Mouse (Mus musculus): ENCODE results near the gene Theg.

Theg gene

GRCm38 (mm10) chr10:79535431-79535830, 51.7 kb downstream of the Theg start:
- ChIA-PET POLR2A (no interaction called here), CTCF (interaction anchor here in 2 of 4 experiments (0.6 kb wide), 2 partner anchors 245 to 1106 kb away, joined by 3 read pairs; no protein-coding TSS in a partner anchor)

GRCm38 (mm10) chr10:79534426-79534825, 52.7 kb downstream of the Theg start:
- CTCF ChIA-PET, result no interaction called here
- POLR2A ChIA-PET, result interaction anchor here in 1 of 4 experiments (1.3 to 2.5 kb wide), 3 partner anchors 12 to 21 kb away, joined by 3 to 8 read pairs (median 5); partner anchors contain the start of gene Mier2

- POLR2A ChIA-PET, result interaction anchor here (0.6 to 2.5 kb wide), 8 partner anchors 13 to 777 kb away, joined by 3 to 14 read pairs (median 4); partner anchors contain the start of gene Mier2 (in 2 of the 4)
- CTCF ChIA-PET, result interaction anchor here in 2 of 4 experiments (0.5 to 1.2 kb wide), 4 partner anchors 8 to 234 kb away, joined by 3 to 4 read pairs (median 3); no protein-coding TSS in a partner anchor
Measured at GRCm38 (mm10) chr10:79533126-79533911, 53.8 kb downstream of the Theg start, which contains the start of gene Plpp2. Gene Plpp2 (minus strand): TSS chr10:79533796.

GRCm38 (mm10) chr10:79532678-79533077, 54.5 kb downstream of the Theg start:
- CTCF ChIA-PET, result interaction anchor here in 3 of 4 experiments (0.5 to 1.2 kb wide), 6 partner anchors 9 to 751 kb away, joined by 3 to 8 read pairs (median 4); no protein-coding TSS in a partner anchor
- POLR2A ChIA-PET, result interaction anchor here in 3 of 4 experiments (0.6 to 2.5 kb wide), 5 partner anchors 20 to 777 kb away, joined by 4 to 14 read pairs (median 5); partner anchors contain the start of gene Mier2 (in 1 of the 3)

GRCm38 (mm10) chr10:79531593-79531992, 55.5 kb downstream of the Theg start:
- ChIA-PET CTCF (no interaction called here), POLR2A (interaction anchor here in 1 of 4 experiments (0.6 kb wide), 1 partner anchor 64 kb away, joined by 3 read pairs; no protein-coding TSS in a partner anchor)

- POLR2A ChIA-PET, result interaction anchor here in 1 of 4 experiments (1.1 kb wide), 1 partner anchor 13 kb away, joined by 3 read pairs; no protein-coding TSS in a partner anchor
- CTCF ChIA-PET, result no interaction called here
Measured at GRCm38 (mm10) chr10:79530721-79531120, 56.4 kb downstream of the Theg start.

GRCm38 (mm10) chr10:79530241-79530640, 56.9 kb downstream of the Theg start:
- CTCF ChIA-PET, result no interaction called here
- POLR2A ChIA-PET, result interaction anchor here in 1 of 4 experiments (1.1 kb wide), 1 partner anchor 14 kb away, joined by 3 read pairs; no protein-coding TSS in a partner anchor

- CTCF ChIA-PET, result interaction anchor here in 2 of 4 experiments (0.5 to 0.6 kb wide), 3 partner anchors 9 to 388 kb away, joined by 3 to 4 read pairs (median 3); no protein-coding TSS in a partner anchor
- POLR2A ChIA-PET, result no interaction called here
Measured at GRCm38 (mm10) chr10:79528081-79528480, 59.0 kb downstream of the Theg start.

GRCm38 (mm10) chr10:79527453-79527845, 59.7 kb downstream of the Theg start:
- POLR2A ChIA-PET, result no interaction called here
- CTCF ChIA-PET, result interaction anchor here in 1 of 4 experiments (0.6 kb wide), 1 partner anchor 8 kb away, joined by 3 read pairs; no protein-coding TSS in a partner anchor

GRCm38 (mm10) chr10:79526661-79527452, 60.3 kb downstream of the Theg start:
- ChIA-PET CTCF (no interaction called here), POLR2A (interaction anchor here in 1 of 4 experiments (0.5 kb wide), 1 partner anchor 30 kb away, joined by 3 read pairs; no protein-coding TSS in a partner anchor)
